Comparison of ENCODE assay signal across 15 mouse cellular contexts in genomic region chr4:22392777-22393473, GRCm38 (mm10). TPM values are rescaled to one million over a fixed set of nuclear protein-coding genes. Genes with fewer than 3 reads are reported as not detected.
DNase-seq lines count a peak whose midpoint lies in the region; ATAC-seq lines count a peak whose summit lies in the region.
"Had no signal": no experiment of that assay in that cellular context is flagged by ENCODE, and none has a peak within 500 bp of the region (broad histone marks: within the 10 kb centered on the region; RNA-seq: fewer than 3 reads in every experiment).

No protein-coding gene starts in this region.

- no peaks in the 10 kb centered on the region for H3K9me3 ChIP-seq in kidney, embryonic 14.5 days (ENCODE audit: control insufficient read depth, low read length)
- H3K9me3 ChIP-seq in hindbrain, embryonic 16.5 days (ENCODE audit: control insufficient read depth, low read length) = no peaks in the 10 kb centered on the region
- H3K9me3 ChIP-seq: embryonic facial prominence, embryonic 15.5 days had no signal

- no peak overlapping the region for H3K27ac ChIP-seq in kidney, embryonic 14.5 days (ENCODE audit: low read depth, low read length)
- H3K27ac ChIP-seq in hindbrain, embryonic 16.5 days (ENCODE audit: low read depth, low read length) = no peak overlapping the region
- H3K27ac ChIP-seq: embryonic facial prominence, embryonic 15.5 days; left cerebral cortex, adult 2 months had no signal

- H3K4me2 ChIP-seq in kidney, embryonic 14.5 days (replicated peaks; ENCODE audit: low read depth, low read length) = no peak overlapping the region
- H3K4me2 ChIP-seq in hindbrain, embryonic 16.5 days (ENCODE audit: low read length) = no peak overlapping the region
- H3K4me2 ChIP-seq: embryonic facial prominence, embryonic 15.5 days had no signal

- peak; percentile 70; the same call in 1 of the 2 replicates for ATAC-seq in kidney, embryonic 14.5 days (ENCODE audit: low FRiP score, low TSS enrichment)
- peak; percentile 72 for ATAC-seq in hindbrain, embryonic 16.5 days
- ATAC-seq: lung, postnatal 0 days had no signal

- 53% methylated on average over 13 of the region's 13 CpGs for WGBS in kidney, embryonic 14.5 days
- WGBS in hindbrain, embryonic 16.5 days = 52% methylated on average over 13 of the region's 13 CpGs

- H3K27me3 ChIP-seq in kidney, embryonic 14.5 days (ENCODE audit: control insufficient read depth, insufficient read depth, low read length) = no peaks in the 10 kb centered on the region
- H3K27me3 ChIP-seq in hindbrain, embryonic 16.5 days (replicated peaks; ENCODE audit: control insufficient read depth, insufficient read depth, low read length) = no peaks in the 10 kb centered on the region
- H3K27me3 ChIP-seq: embryonic facial prominence, embryonic 15.5 days had no signal

- H3K4me3 ChIP-seq in kidney, embryonic 14.5 days (ENCODE audit: low read length) = no peak overlapping the region
- H3K4me3 ChIP-seq in hindbrain, embryonic 16.5 days (ENCODE audit: low read length) = no peak overlapping the region
- H3K4me3 ChIP-seq: embryonic facial prominence, embryonic 15.5 days; left cerebral cortex, adult 2 months had no signal

- H3K9ac ChIP-seq in kidney, embryonic 14.5 days (ENCODE audit: low read depth, low read length) = no peak overlapping the region
- H3K9ac ChIP-seq in hindbrain, embryonic 16.5 days (ENCODE audit: low read depth, low read length) = no peak overlapping the region
- H3K9ac ChIP-seq: embryonic facial prominence, embryonic 15.5 days had no signal

- H3K4me1 ChIP-seq in kidney, embryonic 14.5 days (ENCODE audit: control insufficient read depth, insufficient read depth, low read length) = no peaks in the 10 kb centered on the region
- no peaks in the 10 kb centered on the region for H3K4me1 ChIP-seq in hindbrain, embryonic 16.5 days (ENCODE audit: control insufficient read depth, insufficient read depth, low read depth, low read length)
- H3K4me1 ChIP-seq: embryonic facial prominence, embryonic 15.5 days had no signal

- DNase-seq in kidney, adult 9 months = no peak
- DNase-seq in thymus, postnatal 25 days = peak; percentile 4
- DNase-seq in thymus, postnatal 14 days = no peak
- DNase-seq in lung, postnatal 14 days = no peak
- DNase-seq in yolk sac, embryonic 10.5 days (ENCODE audit: low spot score) = no peak
- no peak for DNase-seq in layer of hippocampus, adult 8-10 months (ENCODE audit: low spot score in 2 of 2)
- DNase-seq: adrenal gland, postnatal 10 days; cerebellum, adult 18-20 months; kidney, adult 2 months; liver had no signal

- H3K36me3 ChIP-seq in kidney, embryonic 14.5 days (ENCODE audit: control insufficient read depth, insufficient read depth, low read length) = no peaks in the 10 kb centered on the region
- no peaks in the 10 kb centered on the region for H3K36me3 ChIP-seq in hindbrain, embryonic 16.5 days (ENCODE audit: control insufficient read depth, insufficient read depth, low read length)

RNA-seq across cellular contexts. Expression of gene Fbxl4, which starts 35.6 kb away (rescaled TPM):
- 9.2 and 12.3 TPM in 2 replicates for polyA plus RNA-seq in kidney, embryonic 14.5 days (2014; fragmentation: Nextera tagmentation; extraction: Ambion mirVana)
- 17.9 and 19.3 TPM in 2 replicates for polyA plus RNA-seq in hindbrain, embryonic 16.5 days (2015; fragmentation: Nextera tagmentation; extraction: Ambion mirVana)
- total RNA-seq in layer of hippocampus, adult 8-10 months (2022) = 10 to 100 TPM; 15.5 to 19.6 (median 18.6) TPM
